Mouse (Mus musculus): Measurements from ENCODE around the gene Paqr8. TPM values are rescaled to one million over a fixed set of nuclear protein-coding genes. Genes with fewer than 3 reads are reported as not detected.
"Not testable (repeated sequence)": the region's sequence is repeated elsewhere in the genome, so short reads cannot be mapped to it uniquely, and the experiment has no call there.

Gene Paqr8
- polyA plus RNA-seq, 1 experiment from 2014 or later, result 2.1 TPM

GRCm38 (mm10) chr1:20915608-20916007 is 25.2 kb downstream of the Paqr8 start:
- Histone ChIP-seq H3K27me3 (ENCODE audit: insufficient read depth, low read length) (no peaks in the 10 kb centered on the region), H3K9ac (ENCODE audit: low read depth, low read length) (no peak overlapping the region), H3K9me3 (replicated peaks; ENCODE audit: low read length) (no peaks in the 10 kb centered on the region), H3K4me3 (replicated peaks; ENCODE audit: low read depth, low read length) (no peak overlapping the region), H3K4me1 (replicated peaks; ENCODE audit: insufficient read depth, low read length) (0 out of 2 replicates have a peak, but pooled peaks cover 5% of the 10 kb centered on the region), H3K4me2 (ENCODE audit: low read length) (no peak overlapping the region), H3K36me3 (ENCODE audit: insufficient read depth, low read length) (no peaks in the 10 kb centered on the region), H3K27ac (no peak overlapping the region)
- no peak for TF ChIP-seq CTCF (IDR thresholded peaks at IDR 0.05; ENCODE audit: low read depth)
- WGBS, result 79% methylated on average over 5 of the region's 5 CpGs
- no peak for ATAC-seq (replicated peaks; ENCODE audit: low FRiP score, low read depth)
- no peak for DNase-seq (ENCODE audit: low spot score)

- 82% methylated on average over 6 of the region's 6 CpGs for WGBS
Measured at GRCm38 (mm10) chr1:20917496-20918050, 27.2 kb downstream of the Paqr8 start.

DNA sequence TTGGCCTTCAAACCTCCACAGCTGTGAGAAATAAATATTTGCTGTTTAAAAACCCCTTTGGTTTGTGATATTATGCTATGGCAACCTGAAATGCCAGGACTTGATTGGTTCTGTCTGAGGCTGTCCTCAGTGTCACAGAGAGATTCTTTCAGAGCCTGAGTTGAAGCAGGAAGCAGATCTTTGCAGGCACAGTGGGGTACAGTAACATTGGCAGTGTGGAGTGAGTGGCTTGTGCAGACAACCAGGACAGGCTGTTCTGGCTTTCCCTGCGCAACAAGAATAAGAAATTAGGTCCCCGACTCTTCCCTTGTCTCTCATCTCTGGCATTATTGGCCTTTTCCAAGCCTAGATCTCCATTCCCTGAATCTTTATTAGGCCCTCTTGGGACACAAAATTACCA is 29.3 kb downstream of the Paqr8 start:
- 95% methylated on average over 2 of the region's 2 CpGs for WGBS
- TF ChIP-seq CTCF (IDR thresholded peaks at IDR 0.05; ENCODE audit: low read depth), result no peak
- DNase-seq (ENCODE audit: low spot score) (no peak), ATAC-seq (replicated peaks; ENCODE audit: low FRiP score, low read depth) (no peak)
- Histone ChIP-seq H3K4me3 (replicated peaks; ENCODE audit: low read depth, low read length) (no peak overlapping the region), H3K9ac (ENCODE audit: low read depth, low read length) (no peak overlapping the region), H3K4me2 (ENCODE audit: low read length) (no peak overlapping the region), H3K9me3 (replicated peaks; ENCODE audit: low read length) (no peaks in the 10 kb centered on the region), H3K4me1 (replicated peaks; ENCODE audit: insufficient read depth, low read length) (no peaks in the 10 kb centered on the region), H3K27me3 (ENCODE audit: insufficient read depth, low read length) (no peaks in the 10 kb centered on the region), H3K27ac (no peak overlapping the region), H3K36me3 (ENCODE audit: insufficient read depth, low read length) (no peaks in the 10 kb centered on the region)

More at GRCm38 (mm10) chr1:20917496-20918050, 27.2 kb downstream of the Paqr8 start:
- H3K27me3 ChIP-seq (ENCODE audit: insufficient read depth, low read length), result no peaks in the 10 kb centered on the region
- H3K4me1 ChIP-seq (replicated peaks; ENCODE audit: insufficient read depth, low read length), result 0 out of 2 replicates have a peak, but pooled peaks cover 3% of the 10 kb centered on the region
- TF ChIP-seq CTCF (IDR thresholded peaks at IDR 0.05; ENCODE audit: low read depth), result no peak
- DNase-seq (ENCODE audit: low spot score) (no peak), ATAC-seq (replicated peaks; ENCODE audit: low FRiP score, low read depth) (no peak)
- no peak overlapping the region for H3K27ac ChIP-seq
- no peaks in the 10 kb centered on the region for H3K36me3 ChIP-seq (ENCODE audit: insufficient read depth, low read length)
- no peak overlapping the region for H3K9ac ChIP-seq (ENCODE audit: low read depth, low read length)
- H3K4me2 ChIP-seq (ENCODE audit: low read length), result no peak overlapping the region
- no peak overlapping the region for H3K4me3 ChIP-seq (replicated peaks; ENCODE audit: low read depth, low read length)
- H3K9me3 ChIP-seq (replicated peaks; ENCODE audit: low read length), result no peaks in the 10 kb centered on the region

- no peak for DNase-seq (ENCODE audit: low spot score)
Measured at GRCm38 (mm10) chr1:20921081-20921528, 30.7 kb downstream of the Paqr8 start.

DNA sequence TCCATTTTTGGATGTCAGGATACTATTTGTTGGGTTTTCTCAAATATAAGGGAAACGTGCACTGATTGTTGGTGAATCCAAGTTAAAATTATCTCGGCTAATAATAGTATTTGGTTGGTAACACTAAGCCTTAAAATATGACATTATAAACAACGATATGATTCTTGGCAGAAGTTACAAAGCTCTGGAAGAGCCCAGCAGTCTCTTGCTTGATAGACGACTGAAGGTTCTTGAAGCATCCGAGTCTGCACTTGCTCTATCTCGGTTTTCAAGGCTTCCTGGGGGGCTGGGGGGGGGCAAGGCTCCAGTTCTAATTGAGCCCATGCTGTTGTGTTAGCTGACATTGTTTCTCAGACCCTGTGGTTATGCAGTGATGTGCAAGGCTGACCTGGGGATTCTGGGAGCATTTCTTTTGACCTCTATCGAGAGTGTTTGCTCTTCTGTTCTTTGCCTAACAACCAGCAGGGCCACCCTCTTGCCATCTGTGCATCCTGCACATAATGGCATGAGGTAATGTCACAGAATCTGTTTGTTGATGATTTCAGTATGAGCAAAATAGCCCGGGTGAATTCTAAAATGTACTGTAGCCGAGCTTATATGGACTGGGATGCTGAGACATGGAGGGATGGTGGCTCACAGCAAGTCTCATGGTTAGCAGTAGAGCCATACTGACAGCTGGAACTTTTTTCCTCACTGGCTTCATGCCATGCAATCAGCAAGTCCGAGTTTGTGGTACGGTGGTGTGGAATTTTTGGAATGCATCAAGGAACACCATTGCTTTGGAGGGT is 32.4 kb downstream of the Paqr8 start:
- WGBS, result 45% methylated on average over 11 of the region's 11 CpGs
- Histone ChIP-seq H3K27me3 (ENCODE audit: insufficient read depth, low read length) (no peaks in the 10 kb centered on the region), H3K4me1 (replicated peaks; ENCODE audit: insufficient read depth, low read length) (no peaks in the 10 kb centered on the region), H3K4me3 (replicated peaks; ENCODE audit: low read depth, low read length) (no peak overlapping the region), H3K4me2 (ENCODE audit: low read length) (peak overlapping the region; percentile 14; the same call in 1 of the 2 replicates), H3K9me3 (replicated peaks; ENCODE audit: low read length) (no peaks in the 10 kb centered on the region), H3K27ac (no peak overlapping the region), H3K36me3 (ENCODE audit: insufficient read depth, low read length) (no peaks in the 10 kb centered on the region), H3K9ac (ENCODE audit: low read depth, low read length) (no peak overlapping the region)
- DNase-seq (ENCODE audit: low spot score) (peak; percentile 50), ATAC-seq (replicated peaks; ENCODE audit: low FRiP score, low read depth) (no peak; the same call in 1 of the 2 replicates)
- TF ChIP-seq CTCF (IDR thresholded peaks at IDR 0.05; ENCODE audit: low read depth), result no peak

More at GRCm38 (mm10) chr1:20921081-20921528, 30.7 kb downstream of the Paqr8 start:
- no peak for ATAC-seq (replicated peaks; ENCODE audit: low FRiP score, low read depth)
- 88% methylated on average over 10 of the region's 10 CpGs for WGBS
- no peak for TF ChIP-seq CTCF (IDR thresholded peaks at IDR 0.05; ENCODE audit: low read depth)
- H3K4me2 ChIP-seq (ENCODE audit: low read length), result no peak overlapping the region
- H3K27me3 ChIP-seq (ENCODE audit: insufficient read depth, low read length), result no peaks in the 10 kb centered on the region
- H3K4me3 ChIP-seq (replicated peaks; ENCODE audit: low read depth, low read length), result no peak overlapping the region
- no peak overlapping the region for H3K27ac ChIP-seq
- no peaks in the 10 kb centered on the region for H3K9me3 ChIP-seq (replicated peaks; ENCODE audit: low read length)
- no peaks in the 10 kb centered on the region for H3K36me3 ChIP-seq (ENCODE audit: insufficient read depth, low read length)
- H3K9ac ChIP-seq (ENCODE audit: low read depth, low read length), result no peak overlapping the region
- no peaks in the 10 kb centered on the region for H3K4me1 ChIP-seq (replicated peaks; ENCODE audit: insufficient read depth, low read length)

DNA sequence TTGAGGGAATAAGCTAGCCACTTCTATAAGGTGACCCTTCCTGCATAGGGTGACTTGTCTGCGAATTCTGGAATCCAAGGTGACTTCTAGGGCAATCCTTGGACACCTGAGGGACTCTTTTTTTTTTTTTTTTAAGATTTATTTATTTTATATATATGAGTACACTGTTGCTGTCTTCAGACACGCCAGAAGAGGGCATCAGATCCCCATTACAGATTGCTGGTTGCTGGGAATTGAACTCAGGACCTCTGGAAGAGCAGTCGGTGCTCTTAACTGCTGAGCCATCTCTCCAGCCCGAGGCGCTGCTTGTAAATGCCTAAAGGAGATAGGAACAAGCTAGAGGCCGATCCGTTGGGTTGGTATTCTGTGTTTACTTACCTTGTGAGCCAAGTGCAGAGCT is 34.9 kb downstream of the Paqr8 start:
- H3K27ac ChIP-seq; ATAC-seq (replicated peaks; ENCODE audit: low FRiP score, low read depth): not testable (repeated sequence)
- WGBS, result 87% methylated on average over 7 of the region's 7 CpGs

More for the DNA sequence above, 34.9 kb downstream of the Paqr8 start:
- not testable (repeated sequence) for H3K4me3 ChIP-seq (replicated peaks; ENCODE audit: low read depth, low read length); H3K27me3 ChIP-seq (ENCODE audit: insufficient read depth, low read length); DNase-seq (ENCODE audit: low spot score); H3K9me3 ChIP-seq (replicated peaks; ENCODE audit: low read length); H3K9ac ChIP-seq (ENCODE audit: low read depth, low read length); H3K36me3 ChIP-seq (ENCODE audit: insufficient read depth, low read length); H3K4me2 ChIP-seq (ENCODE audit: low read length); H3K4me1 ChIP-seq (replicated peaks; ENCODE audit: insufficient read depth, low read length)
